Mouse (Mus musculus) brain, adult 2 months (tissue): ENCODE data around the gene Pagr1b.
A peak's percentile ranks its signal among the peaks of the same experiment; 100 is the strongest.

ENCODE experiments used
- DNase-seq: peaks from one replicate; pipeline ENCODE4 v3.0.0; 2011; ENCODE audit warnings: low read depth, low spot score

The Pagr1b gene

DNA sequence TGATC lies at the start of gene Pagr1b:
TSS of gene Pagr1b (minus strand) at position 4 of the 5 bp plus-strand sequence.
- no peak for DNase-seq

DNA sequence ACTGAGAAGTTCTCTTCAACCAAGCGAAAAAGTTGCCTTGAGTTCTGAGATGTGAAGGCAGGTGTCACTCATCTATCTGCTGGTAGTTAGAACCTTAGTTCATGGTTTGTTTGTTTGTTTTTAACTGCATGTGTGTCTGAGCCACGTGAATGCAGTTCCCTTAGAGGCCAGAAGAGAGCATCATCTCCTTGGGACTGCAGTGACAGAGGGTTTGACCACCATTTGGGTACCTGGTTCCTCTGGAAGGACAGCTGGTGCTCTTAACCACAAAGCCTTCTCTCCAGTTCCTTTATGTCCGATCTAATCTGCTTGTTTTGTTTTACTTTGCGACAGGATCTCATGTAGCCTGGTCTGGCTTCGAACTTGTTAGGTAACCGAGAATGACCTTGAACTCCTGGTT lies 49.3 kb upstream of the Pagr1b start:
- DNase-seq: no peak

DNA sequence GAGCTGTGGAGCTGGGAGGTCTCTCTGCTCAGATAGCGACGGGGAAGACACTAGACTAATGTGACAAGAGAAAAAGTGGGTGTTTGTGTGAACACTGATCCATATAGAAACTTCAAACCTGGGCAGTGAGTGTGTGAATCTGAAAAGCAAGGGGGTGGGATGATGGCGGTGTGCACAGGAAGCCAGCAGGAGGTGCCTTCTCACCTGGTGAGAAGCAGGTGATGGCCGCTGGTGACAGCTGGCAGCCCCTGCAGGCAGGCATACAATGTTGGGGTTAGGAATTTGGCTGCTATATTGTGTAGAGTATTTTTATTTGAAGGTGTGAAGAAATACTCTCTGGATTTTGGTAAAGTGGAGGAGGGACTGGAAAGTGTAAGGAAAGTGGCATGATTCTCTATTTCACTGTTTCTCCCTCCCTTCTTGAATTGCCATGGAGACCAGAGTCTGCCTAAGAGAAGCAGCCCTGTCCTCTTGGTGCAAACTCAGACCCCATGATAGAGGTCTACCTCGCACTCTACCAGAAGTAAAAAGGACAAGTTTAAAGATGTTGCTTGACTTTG lies 38.8 kb upstream of the Pagr1b start:
- peak; percentile 62 for DNase-seq

DNA sequence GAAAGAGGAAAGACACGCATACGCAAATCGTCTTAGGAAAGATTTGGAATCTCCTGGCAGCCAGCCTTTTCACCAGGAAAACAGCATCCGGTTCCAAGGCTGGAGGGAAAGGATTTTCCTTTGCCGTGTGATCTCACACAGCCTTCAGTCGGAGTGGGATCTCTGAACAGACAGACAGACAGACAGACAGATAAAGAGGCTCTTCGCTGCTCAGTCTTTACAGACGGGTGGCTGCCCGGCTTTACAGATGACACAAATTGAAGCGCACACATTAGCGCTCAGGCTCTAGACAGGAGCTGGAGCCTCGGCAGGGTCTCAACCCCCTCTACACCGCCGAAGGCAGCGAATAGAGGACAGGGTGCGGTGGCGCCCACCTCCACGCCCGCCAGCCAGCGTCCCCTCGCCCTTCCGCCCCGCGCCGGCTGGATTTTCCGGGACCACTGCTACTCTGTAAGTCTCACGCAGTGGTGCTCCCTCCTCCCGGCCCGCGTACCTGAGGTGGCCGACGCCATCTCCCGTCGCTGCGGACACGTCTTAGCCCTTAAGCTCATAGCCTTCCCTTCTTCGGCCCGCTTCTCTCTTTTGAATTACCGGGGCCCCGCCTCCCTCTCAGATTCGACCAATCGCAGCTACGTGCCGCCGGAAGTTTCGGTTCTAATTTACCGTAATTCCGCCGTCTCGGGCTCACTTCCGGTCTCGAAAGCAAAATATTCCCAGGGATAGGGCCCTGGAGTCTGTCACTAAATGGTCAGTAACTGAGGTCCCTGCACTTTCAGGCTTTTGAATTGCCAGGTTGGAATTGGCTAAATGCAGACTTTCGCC lies 25.8 kb upstream of the Pagr1b start, which contains the start of gene Kif22:
TSS of gene Kif22 (minus strand) at position 621 of the 822 bp plus-strand sequence.
- DNase-seq: peak; percentile 94

DNA sequence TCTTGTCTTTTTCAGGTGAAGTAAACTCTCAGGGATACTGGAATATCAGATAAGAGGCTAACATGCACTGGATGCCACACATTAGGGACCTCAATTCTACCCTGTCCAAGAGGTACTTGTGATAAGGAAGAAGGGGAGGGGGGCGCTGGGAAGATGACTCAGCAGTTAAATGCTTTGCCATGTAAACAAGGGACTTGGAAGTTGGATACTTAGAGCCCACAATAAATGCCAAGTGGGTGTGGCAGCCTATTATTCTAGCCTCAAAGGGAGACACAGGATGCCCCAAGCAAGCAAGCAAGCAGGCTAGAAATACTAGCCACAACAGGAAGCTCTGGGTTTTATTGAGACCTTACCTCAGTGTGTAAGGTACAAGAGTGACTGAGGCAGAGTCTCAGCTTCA lies 15.0 kb upstream of the Pagr1b start:
- no peak for DNase-seq

DNA sequence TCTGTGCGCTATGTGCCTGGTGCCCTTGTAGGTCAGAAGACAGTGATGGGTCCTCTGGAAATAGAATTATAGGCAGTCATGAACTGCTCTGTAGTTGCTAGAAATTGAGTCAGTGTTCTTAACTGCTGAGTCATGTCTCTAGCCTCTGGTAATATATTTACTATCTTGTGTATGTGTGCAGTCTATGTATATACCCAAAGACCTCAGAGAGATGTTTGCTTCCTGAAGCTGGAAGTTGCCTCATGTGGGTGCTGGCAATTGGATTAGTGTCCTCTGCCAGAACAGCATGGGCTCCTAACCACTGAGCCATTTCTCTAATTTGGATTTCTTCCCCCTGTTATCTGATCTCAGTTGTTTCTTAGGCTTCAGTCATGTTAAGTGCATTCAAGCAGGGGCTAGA lies 13.9 kb upstream of the Pagr1b start:
- DNase-seq: no peak

DNA sequence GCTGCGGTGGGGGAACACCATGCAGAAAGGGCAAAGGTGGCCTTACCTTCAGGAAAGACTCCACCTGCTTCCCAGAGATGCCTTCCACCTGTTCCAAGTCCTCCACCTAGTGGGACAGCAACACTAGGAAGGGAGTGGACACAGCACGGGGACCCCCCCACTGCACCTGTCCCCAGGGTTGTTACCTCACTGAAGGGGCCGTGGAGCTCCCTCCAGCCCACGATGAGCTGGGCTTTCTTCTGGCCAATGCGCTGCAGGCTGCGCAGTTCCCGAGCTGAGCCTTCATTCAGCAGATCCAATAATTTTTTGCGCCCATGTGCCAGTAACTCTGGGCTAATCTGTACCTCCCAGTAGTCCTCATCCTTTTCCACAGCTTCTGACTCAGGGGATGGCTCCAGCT lies 11.6 kb upstream of the Pagr1b start:
- peak; percentile 61 for DNase-seq

DNA sequence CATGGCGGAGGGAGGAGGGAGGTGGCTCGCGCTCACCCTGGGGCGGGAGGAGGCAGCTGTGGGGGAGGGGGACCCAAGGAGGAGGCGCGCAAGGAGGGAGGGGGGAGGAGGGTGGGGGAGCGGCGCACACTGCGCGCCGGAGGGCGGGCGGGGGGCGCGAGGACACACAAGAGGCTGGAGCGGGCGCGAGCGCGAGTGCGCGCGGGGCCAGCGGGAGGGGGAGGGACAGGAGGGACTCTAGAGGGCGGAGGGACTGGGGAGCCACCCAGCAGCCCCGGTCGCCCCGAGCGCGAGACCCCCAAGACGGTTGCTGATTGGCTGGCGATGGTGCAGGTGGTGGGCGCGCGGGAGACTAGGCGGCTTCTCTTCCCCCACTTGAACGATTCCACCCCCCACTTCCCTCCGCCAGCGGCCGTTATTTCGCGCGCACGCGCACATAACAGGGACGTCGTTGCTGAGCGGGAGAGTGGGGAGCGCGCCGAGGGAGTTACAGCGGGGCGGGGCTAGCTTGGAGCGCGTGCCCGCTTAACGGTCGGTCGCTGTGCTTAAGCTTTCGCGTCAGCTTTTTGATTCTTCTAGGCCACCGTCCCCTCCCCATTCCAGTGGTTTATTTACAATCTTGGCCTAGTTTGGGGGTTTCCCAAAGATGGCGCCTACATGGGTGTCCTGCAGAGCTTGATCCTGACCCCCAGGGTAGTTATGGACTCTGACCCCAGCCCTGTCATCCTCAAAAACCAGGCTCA lies 10.9 kb upstream of the Pagr1b start, which contains the start of gene Maz:
TSS of gene Maz (minus strand) at position 54 of the 743 bp plus-strand sequence.
- peak; percentile 100 for DNase-seq

DNA sequence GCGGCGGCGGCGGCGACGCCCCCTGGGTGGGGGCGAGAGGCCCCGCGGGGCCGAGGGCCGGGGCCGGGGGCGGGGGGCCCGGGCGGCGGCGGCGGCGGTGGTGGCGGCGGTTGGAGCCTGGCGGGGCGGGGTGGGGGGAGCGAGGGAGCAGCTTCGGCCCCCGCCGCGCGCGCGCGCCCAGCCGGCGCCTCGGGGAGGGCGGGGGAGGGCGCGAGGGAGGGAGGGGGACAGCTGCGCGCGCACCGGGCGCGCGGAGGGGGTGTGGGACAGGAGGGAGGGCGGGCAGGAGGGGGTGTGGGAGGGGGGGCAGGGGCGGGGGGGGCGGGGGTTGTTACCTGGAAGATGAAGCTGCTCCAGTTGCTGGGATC lies 10.3 kb upstream of the Pagr1b start:
- DNase-seq: no peak

DNA sequence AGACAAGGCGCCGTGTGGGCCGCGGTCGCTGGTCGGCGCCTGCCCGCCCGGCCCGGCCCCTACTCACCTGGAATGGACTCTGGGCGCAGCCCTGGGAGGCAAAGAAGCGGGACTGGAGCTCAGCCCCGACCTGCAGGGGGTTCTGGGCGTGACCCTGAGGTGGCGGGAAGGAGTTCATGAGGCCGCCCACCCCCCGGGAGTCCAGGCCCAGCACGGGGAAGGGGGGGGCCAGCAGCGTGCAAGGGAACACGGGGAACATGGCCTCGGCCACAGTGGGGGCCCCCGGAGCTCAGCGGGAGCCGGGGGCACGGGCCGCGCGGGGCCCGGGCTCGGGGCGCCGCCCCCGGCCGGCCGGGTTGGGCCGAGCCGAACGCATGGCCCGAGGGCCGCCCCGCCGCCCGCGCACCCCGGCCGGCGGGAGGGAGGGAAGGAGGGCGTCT lies 9.9 kb upstream of the Pagr1b start:
- DNase-seq: peak; percentile 69

DNA sequence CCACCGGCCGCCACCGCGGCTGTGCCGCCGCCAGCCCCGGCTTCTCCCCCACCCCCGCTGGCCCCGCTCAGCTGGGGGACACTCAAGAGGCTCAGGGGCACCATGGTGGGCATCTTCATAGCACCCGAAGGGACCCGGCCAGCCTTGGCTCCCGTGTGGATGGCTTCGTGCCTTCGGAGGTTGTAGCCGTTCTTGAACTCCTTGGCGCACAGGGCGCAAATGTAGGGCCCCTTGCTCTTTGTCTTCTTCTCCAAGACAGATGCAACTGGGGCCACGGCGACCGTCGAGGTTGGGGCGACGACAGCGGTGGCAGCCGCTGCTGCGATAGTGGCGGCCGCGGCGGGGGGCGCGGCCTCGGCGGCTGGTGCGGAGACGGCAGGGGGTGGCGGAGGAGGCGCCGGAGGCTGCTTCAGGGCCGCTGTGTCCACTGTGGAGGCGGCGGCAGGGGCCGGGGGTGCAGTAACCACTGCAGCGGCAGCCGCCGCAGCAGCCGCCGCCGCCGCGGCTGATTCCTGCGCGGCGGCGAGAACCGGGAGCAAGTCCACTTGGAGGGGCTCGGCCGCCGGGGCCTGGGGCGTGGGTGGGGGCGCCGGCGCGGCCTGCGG lies 9.4 kb upstream of the Pagr1b start:
- DNase-seq: peak; percentile 45

DNA sequence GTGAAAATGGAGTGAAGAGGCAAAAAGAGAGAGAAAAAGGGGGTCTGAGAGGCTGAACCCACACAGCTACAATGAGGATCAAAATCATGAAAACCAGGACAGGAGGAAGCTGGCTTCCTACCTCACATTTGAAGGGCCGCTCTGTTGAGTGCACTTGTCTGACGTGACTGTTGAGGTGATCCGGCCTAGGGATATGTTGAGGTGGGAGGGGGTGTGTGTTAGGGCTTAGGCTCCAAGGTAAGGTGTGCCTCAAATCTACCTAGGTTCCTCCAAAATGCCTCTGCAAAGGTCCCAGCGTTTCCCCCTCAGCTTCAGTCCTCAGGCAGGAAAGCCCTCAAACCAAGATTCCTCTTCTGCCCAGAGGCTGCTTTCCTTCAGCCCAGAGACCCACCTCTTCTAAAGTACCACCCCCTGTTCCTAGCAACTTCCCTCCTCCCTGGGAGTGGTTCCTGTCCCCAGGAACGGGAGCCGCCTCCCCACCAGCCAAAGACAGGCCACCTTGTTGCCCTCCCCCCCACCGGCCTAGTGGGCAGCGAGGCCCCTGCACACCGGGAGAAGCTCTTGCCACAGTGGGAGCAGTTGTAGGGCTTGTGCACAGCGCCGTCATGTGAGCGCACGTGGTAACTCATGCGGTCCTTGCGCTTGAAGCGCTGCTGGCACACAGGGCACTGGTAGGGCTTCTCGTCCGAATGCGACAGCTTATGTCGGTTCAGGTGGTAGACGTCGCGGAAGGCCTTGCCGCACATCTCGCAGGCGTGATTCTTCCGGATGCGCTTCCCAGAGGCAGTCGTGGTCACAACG lies 8.7 kb upstream of the Pagr1b start:
- peak; percentile 97 for DNase-seq

DNA sequence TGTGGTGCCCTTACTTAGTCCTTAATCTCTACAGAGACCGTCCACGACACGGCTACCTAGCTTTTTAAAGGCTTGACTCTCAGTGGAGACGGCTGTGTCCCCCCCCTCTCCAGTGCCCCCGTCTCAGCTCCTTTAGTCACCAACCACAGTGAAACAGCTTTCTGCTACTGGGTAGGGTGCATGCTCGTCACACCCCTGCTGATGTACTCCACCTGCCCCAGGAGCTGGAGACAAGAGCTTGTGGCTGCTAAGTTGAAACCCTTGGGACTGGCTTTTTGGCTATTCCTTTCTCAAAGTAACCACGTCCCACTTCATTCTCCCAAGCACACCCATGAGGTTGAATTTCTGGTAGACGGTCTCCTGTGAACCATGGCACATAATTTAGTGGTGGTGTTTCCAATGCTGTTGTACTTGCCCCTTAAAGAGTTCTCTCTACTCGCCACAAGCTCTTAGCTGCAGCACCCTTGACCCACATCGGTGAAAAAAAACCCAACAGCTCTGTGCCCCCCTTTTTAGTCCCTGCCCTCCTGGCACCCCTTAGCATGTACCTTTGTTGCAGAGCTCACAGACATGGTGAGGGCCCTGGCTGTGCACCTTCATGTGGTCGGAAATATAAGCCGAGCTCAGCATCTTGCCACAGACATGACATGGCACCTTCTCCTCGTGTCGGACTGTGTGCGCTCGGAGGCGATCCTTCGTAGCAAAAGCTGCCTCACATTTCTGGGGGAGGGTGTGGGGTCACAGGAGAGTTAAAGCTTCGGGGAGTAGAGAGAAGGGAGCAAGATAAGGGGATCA lies 7.8 kb upstream of the Pagr1b start:
- peak; percentile 57 for DNase-seq

DNA sequence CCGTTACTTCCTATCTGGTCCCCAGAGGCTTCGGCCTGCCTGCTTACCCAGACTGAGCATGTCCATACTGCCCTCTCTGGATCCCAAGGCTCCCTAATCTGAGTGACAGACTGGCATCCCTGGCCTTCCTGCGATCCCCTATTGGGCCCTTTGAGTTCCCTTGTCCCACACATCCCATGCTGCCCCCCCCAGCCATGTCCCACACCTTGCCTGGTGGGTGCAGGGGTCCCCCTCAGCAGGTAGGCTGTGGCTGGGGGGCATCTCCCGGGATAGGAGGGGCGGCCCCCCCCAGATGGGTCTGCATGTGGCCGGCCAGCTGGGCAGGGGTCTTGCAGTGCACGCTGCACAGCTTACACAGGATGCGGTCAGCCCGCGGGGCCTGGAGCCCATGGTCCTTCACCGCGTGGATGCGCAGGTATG lies 7.0 kb upstream of the Pagr1b start:
- DNase-seq: no peak

DNA sequence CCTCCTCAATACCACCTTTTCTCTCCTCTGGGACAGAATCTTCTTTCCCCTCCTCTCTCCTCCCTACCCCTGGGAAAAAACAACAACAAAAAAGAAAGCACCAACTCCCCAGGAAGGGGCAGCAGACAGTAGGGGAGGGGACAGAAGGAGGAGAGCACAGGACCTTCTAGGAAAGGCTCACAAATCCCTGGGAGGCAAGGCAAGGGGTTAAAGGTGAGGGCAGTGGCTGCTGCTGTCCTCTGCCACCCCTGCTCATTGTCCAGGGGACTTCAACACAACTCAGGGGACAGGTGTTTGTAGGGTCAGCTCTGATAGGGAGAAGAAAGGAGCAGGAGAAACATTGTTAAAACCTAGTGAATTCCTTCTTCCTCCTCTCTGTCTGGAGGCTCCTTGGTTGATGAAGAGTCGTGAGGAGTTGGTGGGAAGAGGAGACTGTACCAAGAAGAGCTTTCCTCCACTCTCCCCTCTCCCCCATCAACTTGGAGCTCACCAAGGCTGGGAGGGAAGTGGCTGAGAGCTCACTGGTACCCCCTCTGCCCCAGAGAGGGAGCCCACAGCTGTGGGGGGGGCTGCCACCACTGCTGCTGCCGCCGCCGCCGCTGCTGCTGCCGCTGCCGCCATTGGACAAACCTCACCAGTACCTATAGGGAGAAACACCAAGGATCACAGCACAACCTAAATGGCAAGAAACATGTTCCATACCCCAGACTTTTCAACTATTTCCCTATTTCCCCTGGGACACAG lies 6.4 kb upstream of the Pagr1b start:
- DNase-seq: no peak

DNA sequence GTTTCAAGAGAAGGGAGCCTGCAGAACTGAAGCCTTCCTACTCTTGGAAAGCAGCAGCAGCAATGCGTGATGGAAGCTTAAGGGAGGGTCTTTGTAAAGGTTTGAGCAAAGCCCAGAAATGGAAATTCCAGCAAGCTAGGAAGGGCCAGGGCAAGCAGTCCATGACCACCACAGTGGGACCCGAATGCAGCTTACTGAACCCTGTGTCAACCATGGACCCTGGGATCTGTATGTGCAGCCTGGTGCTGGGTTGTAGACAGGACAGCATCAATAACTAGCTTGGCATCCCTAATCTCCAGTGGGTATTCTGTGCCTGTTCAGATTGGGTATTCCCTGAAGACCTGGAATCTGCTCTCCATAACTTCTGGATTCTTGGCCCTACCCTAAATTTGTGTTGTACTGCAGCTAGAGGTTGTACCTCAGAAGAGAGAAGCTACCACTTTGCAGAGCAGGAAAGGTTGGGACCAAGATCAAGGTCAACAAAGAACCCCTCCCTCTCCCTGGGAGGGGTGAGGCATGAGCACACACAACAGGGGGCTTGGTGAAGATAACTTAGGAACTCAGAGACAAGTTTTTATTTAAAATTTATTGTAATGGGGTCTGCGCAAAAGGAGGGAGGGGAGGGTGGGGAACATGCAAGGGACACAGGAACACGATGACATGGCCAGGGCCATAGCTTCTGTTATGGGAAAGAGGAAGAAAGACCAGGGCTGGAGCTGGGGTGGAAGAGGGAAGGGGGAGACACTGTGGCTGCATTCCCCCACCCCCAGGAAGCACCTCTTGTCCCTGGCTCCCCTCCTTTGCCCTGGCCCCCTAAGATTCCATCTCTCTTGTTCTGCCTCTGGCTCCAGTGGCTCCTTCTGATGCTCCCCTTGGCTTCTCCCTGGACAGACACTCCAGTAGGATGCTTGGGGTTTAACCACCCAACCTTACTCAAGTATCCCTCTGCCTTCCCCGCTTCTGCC lies 5.6 kb upstream of the Pagr1b start:
- DNase-seq: no peak

DNA sequence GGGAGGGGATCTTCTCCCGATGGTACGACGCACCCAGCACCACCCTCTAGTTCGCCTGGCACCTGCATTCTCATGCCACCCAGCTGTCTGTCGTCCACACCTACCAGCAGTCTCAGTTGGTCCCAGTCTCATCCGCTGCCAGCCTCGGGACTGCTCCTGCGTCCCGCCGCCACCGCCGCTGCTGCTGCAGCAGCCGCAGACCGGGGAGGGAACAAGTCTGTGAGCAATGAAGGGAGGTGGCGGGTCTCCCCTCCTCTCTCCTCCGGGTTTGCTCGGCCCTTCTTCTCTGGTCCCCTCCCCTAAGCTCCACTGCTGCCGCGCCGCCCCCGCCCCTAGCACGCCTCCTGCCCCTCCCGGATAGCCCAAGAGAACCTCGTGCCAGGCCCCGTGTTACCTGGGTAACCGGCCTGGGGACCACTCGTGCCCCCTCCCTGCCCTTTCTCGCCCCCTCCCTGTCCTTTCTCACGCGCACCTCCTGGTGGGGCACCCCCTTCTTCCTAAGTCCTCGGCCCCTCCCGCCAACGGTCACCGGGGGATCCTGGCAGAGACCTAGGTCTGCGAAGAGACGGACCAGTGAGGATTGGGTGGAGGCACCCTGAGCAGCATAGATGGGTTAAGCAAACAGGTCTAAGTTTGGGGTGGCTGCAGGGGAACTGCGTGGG lies 4.7 kb upstream of the Pagr1b start, which contains the start of the genes Gm42742 and Prrt2:
TSS of gene Gm42742 (minus strand) at position 197 of the 662 bp plus-strand sequence.
TSS of gene Prrt2 (minus strand) at position 311 of the 662 bp plus-strand sequence.
- DNase-seq: peak; percentile 91

DNA sequence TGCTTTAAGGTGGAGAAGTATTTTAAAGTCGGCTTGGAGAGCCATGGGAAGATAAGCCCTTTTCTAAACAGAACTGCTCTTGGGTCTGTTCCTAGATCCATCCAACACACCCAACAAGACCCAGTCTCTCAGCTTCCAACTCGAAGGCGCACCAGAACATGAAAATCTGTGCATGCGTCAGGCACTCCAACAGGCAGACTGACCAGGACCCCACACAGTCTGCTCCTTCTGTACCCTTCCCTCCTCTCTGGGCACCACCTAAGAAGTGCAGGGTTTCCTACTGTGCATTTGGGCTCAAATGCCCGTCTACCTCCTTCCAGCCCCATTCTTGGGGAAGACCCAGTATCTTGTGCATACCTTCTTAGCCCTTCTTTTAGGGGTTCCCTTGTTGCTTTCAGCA lies 4.2 kb upstream of the Pagr1b start:
- DNase-seq: peak; percentile 60

DNA sequence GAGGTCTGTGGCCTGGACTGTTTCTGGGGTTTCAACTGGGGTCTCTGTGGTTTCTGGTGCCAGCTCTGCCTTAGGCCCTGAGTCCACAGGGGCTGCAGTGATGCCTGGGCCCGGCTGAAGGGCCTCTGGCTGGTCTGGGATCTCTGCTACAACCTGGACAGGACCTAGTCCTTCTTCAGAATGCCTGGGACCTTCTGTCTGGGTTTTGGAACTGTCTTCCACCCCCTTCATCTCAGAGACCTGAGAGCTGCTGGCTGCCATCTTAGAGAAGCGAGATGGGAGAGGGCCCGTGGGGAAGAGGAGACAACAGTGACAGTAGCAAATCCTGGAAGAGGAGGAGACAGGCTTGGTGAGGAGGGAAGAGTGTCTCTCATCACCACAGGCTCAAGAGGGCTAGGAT lies 3.7 kb upstream of the Pagr1b start:
- DNase-seq: peak; percentile 70
